Mouse (Mus musculus) E14TG2a.4 (cell line): ENCODE data around the gene Pcf11.

Experiments used
- CTCF ChIP-seq: conservative IDR thresholded peaks from 2 replicates; pipeline ENCODE4 v1.5.1; 2014; ENCODE audit warnings: low read length
- POU5F1 ChIP-seq: IDR thresholded peaks from 2 replicates; pipeline ENCODE4 v1.6.1; 2014; ENCODE audit warnings: low read length, borderline replicate concordance

GRCm38 (mm10) chr7:92647790-92648189, 21.9 kb downstream of the Pcf11 start:
- TF ChIP-seq CTCF = no peak
- no peak for TF ChIP-seq POU5F1
